Mouse (Mus musculus): ENCODE measurements around the gene Ppp1r14a.

Gene Ppp1r14a

GRCm38 (mm10) chr7:29318115-29318911 lies 29.2 kb downstream of the Ppp1r14a start:
- ChIA-PET CTCF (interaction anchor here (0.5 to 2.2 kb wide), 16 partner anchors 9 to 475 kb away, joined by 3 to 11 read pairs (median 4); partner anchors contain the start of gene Kcnk6 (in 1 of the 4)), POLR2A (interaction anchor here (0.6 to 2.8 kb wide), 16 partner anchors 11 to 926 kb away, joined by 3 to 11 read pairs (median 4); partner anchors contain the start of genes Med29 (in 1 of the 4), Paf1 (in 1 of the 4) and Sipa1l3 (in 1 of the 4))

GRCm38 (mm10) chr7:29319337-29320307 lies 30.5 kb downstream of the Ppp1r14a start:
- POLR2A ChIA-PET, result interaction anchor here (0.5 to 2.8 kb wide), 22 partner anchors 9 to 382 kb away, joined by 3 to 11 read pairs (median 4); partner anchors contain the start of genes Eif3k (in 1 of the 4), Map4k1 (in 1 of the 4) and Sipa1l3 (in 1 of the 4)

GRCm38 (mm10) chr7:29327087-29327486 lies 38.0 kb downstream of the Ppp1r14a start:
- POLR2A ChIA-PET, result interaction anchor here in 1 of 4 experiments (1.5 kb wide), 1 partner anchor 20 kb away, joined by 5 read pairs; no protein-coding TSS in a partner anchor
- CTCF ChIA-PET, result interaction anchor here in 1 of 4 experiments (1.5 kb wide), 1 partner anchor 26 kb away, joined by 4 read pairs; no protein-coding TSS in a partner anchor

More at GRCm38 (mm10) chr7:29319337-29320307, 30.5 kb downstream of the Ppp1r14a start:
- CTCF ChIA-PET, result interaction anchor here (0.5 to 2.2 kb wide), 33 partner anchors 10 to 836 kb away, joined by 3 to 11 read pairs (median 4); partner anchors contain the start of genes Kcnk6 (in 1 of the 4), Ppp1r14a (in 1 of the 4), Psmd8 (in 1 of the 4) and Sipa1l3 (in 1 of the 4)

GRCm38 (mm10) chr7:29328984-29329383 lies 39.9 kb downstream of the Ppp1r14a start:
- CTCF ChIA-PET, result interaction anchor here in 1 of 4 experiments (1.1 kb wide), 1 partner anchor 28 kb away, joined by 3 read pairs; no protein-coding TSS in a partner anchor
- POLR2A ChIA-PET, result interaction anchor here in 2 of 4 experiments (0.9 to 1.8 kb wide), 3 partner anchors 9 to 36 kb away, joined by 3 to 5 read pairs (median 4); no protein-coding TSS in a partner anchor

- CTCF ChIA-PET, result no interaction called here
- POLR2A ChIA-PET, result no interaction called here
These were observed 45.0 kb downstream of the Ppp1r14a start for GRCm38 (mm10) chr7:29334156-29334555.

- POLR2A ChIA-PET, result interaction anchor here in 2 of 4 experiments (0.6 to 1.7 kb wide), 2 partner anchors 96 to 172 kb away, joined by 4 to 7 read pairs; no protein-coding TSS in a partner anchor
- CTCF ChIA-PET, result interaction anchor here in 3 of 4 experiments (0.7 to 1.4 kb wide), 11 partner anchors 10 to 186 kb away, joined by 3 to 6 read pairs (median 3); no protein-coding TSS in a partner anchor
These were observed 46.2 kb downstream of the Ppp1r14a start for GRCm38 (mm10) chr7:29335276-29335675.

GRCm38 (mm10) chr7:29335841-29336671 lies 46.9 kb downstream of the Ppp1r14a start:
- POLR2A ChIA-PET, result interaction anchor here in 1 of 4 experiments (0.6 to 1.7 kb wide), 2 partner anchors 95 to 264 kb away, joined by 4 read pairs; no protein-coding TSS in a partner anchor
- CTCF ChIA-PET, result interaction anchor here in 2 of 4 experiments (0.7 to 2.0 kb wide), 12 partner anchors 10 to 187 kb away, joined by 3 to 9 read pairs (median 4); no protein-coding TSS in a partner anchor

- CTCF ChIA-PET, result interaction anchor here in 2 of 4 experiments (1.0 to 2.0 kb wide), 2 partner anchors 186 kb away, joined by 4 to 9 read pairs; no protein-coding TSS in a partner anchor
- POLR2A ChIA-PET, result no interaction called here
These were observed 47.7 kb downstream of the Ppp1r14a start for GRCm38 (mm10) chr7:29336795-29337319.

- POLR2A ChIA-PET, result interaction anchor here in 1 of 4 experiments (1.1 kb wide), 1 partner anchor 8 kb away, joined by 5 read pairs; no protein-coding TSS in a partner anchor
- CTCF ChIA-PET, result interaction anchor here in 2 of 4 experiments (0.7 to 2.0 kb wide), 2 partner anchors 171 to 185 kb away, joined by 3 to 9 read pairs; no protein-coding TSS in a partner anchor
These were observed 48.7 kb downstream of the Ppp1r14a start for GRCm38 (mm10) chr7:29337766-29338165.

- ChIA-PET CTCF (interaction anchor here in 1 of 4 experiments (0.6 kb wide), 2 partner anchors 212 to 355 kb away, joined by 3 to 4 read pairs; no protein-coding TSS in a partner anchor), POLR2A (interaction anchor here in 1 of 4 experiments (1.1 kb wide), 1 partner anchor 9 kb away, joined by 5 read pairs; no protein-coding TSS in a partner anchor)
These were observed 49.3 kb downstream of the Ppp1r14a start for GRCm38 (mm10) chr7:29338351-29338919.

- CTCF ChIA-PET, result interaction anchor here in 1 of 4 experiments (0.6 kb wide), 1 partner anchor 355 kb away, joined by 3 read pairs; no protein-coding TSS in a partner anchor
- POLR2A ChIA-PET, result interaction anchor here in 1 of 4 experiments (0.6 kb wide), 1 partner anchor 17 kb away, joined by 3 read pairs; no protein-coding TSS in a partner anchor
These were observed 50.0 kb downstream of the Ppp1r14a start for GRCm38 (mm10) chr7:29338984-29339679.

- ChIA-PET CTCF (interaction anchor here in 2 of 4 experiments (0.5 to 1.1 kb wide), 4 partner anchors 40 to 182 kb away, joined by 3 to 6 read pairs (median 3); no protein-coding TSS in a partner anchor), POLR2A (interaction anchor here in 1 of 4 experiments (0.6 to 3.0 kb wide), 5 partner anchors 9 to 184 kb away, joined by 3 to 13 read pairs (median 3); partner anchors contain the start of gene Fam98c)
These were observed 51.1 kb downstream of the Ppp1r14a start for GRCm38 (mm10) chr7:29340247-29340646.

GRCm38 (mm10) chr7:29340838-29341237 lies 51.7 kb downstream of the Ppp1r14a start:
- CTCF ChIA-PET, result interaction anchor here in 2 of 4 experiments (0.5 to 1.1 kb wide), 5 partner anchors 8 to 182 kb away, joined by 3 to 6 read pairs (median 3); no protein-coding TSS in a partner anchor
- POLR2A ChIA-PET, result interaction anchor here in 1 of 4 experiments (0.7 to 3.2 kb wide), 6 partner anchors 9 to 185 kb away, joined by 3 to 13 read pairs (median 6); partner anchors contain the start of genes Fam98c and Sipa1l3

- POLR2A ChIA-PET, result interaction anchor here (0.6 to 3.2 kb wide), 16 partner anchors 8 to 186 kb away, joined by 3 to 13 read pairs (median 4); partner anchors contain the start of genes Dpf1 (in 1 of the 4), Fam98c (in 1 of the 4) and Sipa1l3 (in 1 of the 4)
- CTCF ChIA-PET, result interaction anchor here in 1 of 4 experiments (0.6 to 1.8 kb wide), 8 partner anchors 9 to 646 kb away, joined by 3 to 6 read pairs (median 3); no protein-coding TSS in a partner anchor
These were observed 52.6 kb downstream of the Ppp1r14a start for GRCm38 (mm10) chr7:29341722-29342121.
